Mouse (Mus musculus) embryonic facial prominence, embryonic 11.5 days (tissue): ENCODE results near the gene Lmod1. TPM values are rescaled to one million over a fixed set of nuclear protein-coding genes. Genes with fewer than 3 reads are reported as not detected.

Experiments
- ATAC-seq: fragments of 200-750 bp; cut with Nextera tagmentation; replicated peaks from 2 replicates; pipeline ENCODE4 v1.8.0; 2017; ENCODE audit warnings: low read depth; ENCODE audit not compliant: insufficient number of reproducible peaks, low FRiP score, low TSS enrichment
- DNase-seq: peaks from one replicate; pipeline ENCODE4 v3.0.0-alpha.2; 2015; ENCODE audit warnings: low spot score
- H3K27ac ChIP-seq: fragments of 300-500 bp; sonication (generic); replicated peaks from 2 replicates; pipeline ENCODE4 v1.5.1; 2014; ENCODE audit warnings: mild to moderate bottlenecking, low read depth, low read length, control low read depth
- H3K27me3 ChIP-seq: fragments of 300-500 bp; sonication (generic); 2 replicates; pipeline ENCODE4 v1.6.1; 2014; ENCODE audit warnings: mild to moderate bottlenecking, low read length, moderate library complexity, mixed read lengths; ENCODE audit not compliant: control insufficient read depth, insufficient read depth
- H3K36me3 ChIP-seq: fragments of 300-500 bp; sonication (generic); replicated peaks from 2 replicates; pipeline ENCODE4 v1.6.1; 2014; ENCODE audit warnings: low read depth, mild to moderate bottlenecking, low read length, moderate library complexity, mixed read lengths; ENCODE audit not compliant: control insufficient read depth, insufficient read depth
- H3K4me1 ChIP-seq: fragments of 300-500 bp; sonication (generic); 2 replicates; pipeline ENCODE4 v1.6.1; 2014; ENCODE audit warnings: low read length, mixed read lengths; ENCODE audit not compliant: control insufficient read depth, insufficient read depth
- H3K4me2 ChIP-seq: fragments of 300-500 bp; sonication (generic); 2 replicates; pipeline ENCODE4 v1.6.1; 2014; ENCODE audit warnings: low read depth, mild to moderate bottlenecking, control low read depth, low read length, moderate library complexity
- H3K4me3 ChIP-seq: fragments of 300-500 bp; sonication (generic); 2 replicates; pipeline ENCODE4 v1.5.1; 2014; ENCODE audit warnings: low read depth, low read length, control low read depth
- H3K9ac ChIP-seq: fragments of 300-500 bp; sonication (generic); replicated peaks from 2 replicates; pipeline ENCODE4 v1.6.1; 2014; ENCODE audit warnings: mild to moderate bottlenecking, control low read depth, low read length
- H3K9me3 ChIP-seq: fragments of 300-500 bp; sonication (generic); replicated peaks from 2 replicates; pipeline ENCODE4 v1.6.1; 2016; ENCODE audit warnings: mild to moderate bottlenecking, low read length, inconsistent platforms, mixed read lengths; ENCODE audit not compliant: control insufficient read depth
- WGBS: fragments of 180-500 bp; shearing (Covaris S2); extraction: QIAGEN DNeasy Blood & Tissue Kit; methylation state at CpG from one replicate; pipeline ENCODE4 v1.1.7; 2014; 5-methylcytosine and 5-hydroxymethylcytosine counted together
- polyA plus RNA-seq: library from polyadenylated mRNA; unstranded; fragments of >200 nt; fragmentation: Nextera tagmentation; extraction: Ambion mirVana; gene quantifications from 2 replicates; pipeline ENCODE4 v1.2.1, GENCODE M21; 2014

Lmod1 gene
- polyA plus RNA-seq, 1 experiment from 2014 or later: 0.55 TPM

- H3K27me3 ChIP-seq: no peaks in the 10 kb centered on the region
- no peaks in the 10 kb centered on the region for H3K4me1 ChIP-seq
- DNase-seq: no peak
- H3K4me3 ChIP-seq: no peak overlapping the region
- H3K9me3 ChIP-seq: no peaks in the 10 kb centered on the region
- no peak for ATAC-seq
- no peak overlapping the region for H3K4me2 ChIP-seq
- WGBS: 92% methylated on average over 3 of the region's 3 CpGs
- no peak overlapping the region for H3K9ac ChIP-seq
- H3K27ac ChIP-seq: no peak overlapping the region
- H3K36me3 ChIP-seq: peaks cover 20% of the 10 kb centered on the region; the same call in 1 of the 2 replicates
These were observed 77.0 kb downstream of the Lmod1 start for GRCm38 (mm10) chr1:135401452-135402110.

- ATAC-seq: no peak
- no peak overlapping the region for H3K4me3 ChIP-seq
- H3K4me2 ChIP-seq: no peak overlapping the region
- WGBS: 92% methylated on average over 7 of the region's 7 CpGs
- H3K9ac ChIP-seq: no peak overlapping the region
- H3K27ac ChIP-seq: no peak overlapping the region
- H3K4me1 ChIP-seq: no peaks in the 10 kb centered on the region
- no peak for DNase-seq
- no peaks in the 10 kb centered on the region for H3K27me3 ChIP-seq
- H3K36me3 ChIP-seq: peaks cover 17% of the 10 kb centered on the region
- H3K9me3 ChIP-seq: no peaks in the 10 kb centered on the region
These were observed 80.7 kb downstream of the Lmod1 start for GRCm38 (mm10) chr1:135405356-135405755.

GRCm38 (mm10) chr1:135408973-135409372 lies 84.4 kb downstream of the Lmod1 start:
- Histone ChIP-seq H3K27ac (no peak overlapping the region), H3K4me2 (no peak overlapping the region), H3K4me3 (no peak overlapping the region), H3K4me1 (no peaks in the 10 kb centered on the region), H3K27me3 (no peaks in the 10 kb centered on the region), H3K9me3 (no peaks in the 10 kb centered on the region), H3K9ac (no peak overlapping the region), H3K36me3 (peaks cover 16% of the 10 kb centered on the region)
- 97% methylated on average over 4 of the region's 4 CpGs for WGBS
- DNase-seq: no peak
- ATAC-seq: no peak

- whole genome bisulfite sequencing: 84% methylated on average over 2 of the region's 2 CpGs
- Histone ChIP-seq H3K27ac (no peak overlapping the region), H3K4me2 (no peak overlapping the region), H3K27me3 (no peaks in the 10 kb centered on the region), H3K36me3 (peaks cover 20% of the 10 kb centered on the region), H3K4me3 (no peak overlapping the region), H3K4me1 (no peaks in the 10 kb centered on the region), H3K9me3 (no peaks in the 10 kb centered on the region), H3K9ac (no peak overlapping the region)
- no peak for DNase-seq
- no peak for ATAC-seq
These were observed 86.4 kb downstream of the Lmod1 start for GRCm38 (mm10) chr1:135410967-135411366.

GRCm38 (mm10) chr1:135412130-135412529 lies 87.5 kb downstream of the Lmod1 start:
- 88% methylated on average over 4 of the region's 4 CpGs for WGBS

GRCm38 (mm10) chr1:135413996-135414395 lies 89.4 kb downstream of the Lmod1 start:
- H3K9me3 ChIP-seq: no peaks in the 10 kb centered on the region
- no peak for ATAC-seq
- H3K4me2 ChIP-seq: no peak overlapping the region
- H3K27ac ChIP-seq: no peak overlapping the region
- no peak overlapping the region for H3K9ac ChIP-seq
- peaks cover 35% of the 10 kb centered on the region for H3K36me3 ChIP-seq
- H3K4me1 ChIP-seq: no peaks in the 10 kb centered on the region
- H3K27me3 ChIP-seq: no peaks in the 10 kb centered on the region
- DNase-seq: no peak
- H3K4me3 ChIP-seq: no peak overlapping the region

More at GRCm38 (mm10) chr1:135412130-135412529, 87.5 kb downstream of the Lmod1 start:
- DNase-seq (no peak), ATAC-seq (no peak)
- Histone ChIP-seq H3K27ac (no peak overlapping the region), H3K9ac (no peak overlapping the region), H3K36me3 (peaks cover 24% of the 10 kb centered on the region), H3K4me1 (no peaks in the 10 kb centered on the region), H3K9me3 (no peaks in the 10 kb centered on the region), H3K27me3 (no peaks in the 10 kb centered on the region), H3K4me3 (no peak overlapping the region), H3K4me2 (no peak overlapping the region)

Other genes starting within 250 kb of the Lmod1 start
- 0.77 and 0.93 TPM in 2 replicates for gene Lgr6, start 219.5 kb upstream of the Lmod1 start, polyA plus RNA-seq
- gene Ptpn7, start 192.1 kb upstream of the Lmod1 start, polyA plus RNA-seq: 0.92 and 1.9 TPM in 2 replicates
- 44.2 and 52.2 TPM in 2 replicates for gene Arl8a, start 178.0 kb upstream of the Lmod1 start, polyA plus RNA-seq
- not detected in 2 replicates for gene Gpr37l1, start 157.1 kb upstream of the Lmod1 start, polyA plus RNA-seq
- 2.9 and 3.7 TPM in 2 replicates for gene Elf3, start 66.2 kb upstream of the Lmod1 start, polyA plus RNA-seq
- 94.1 and 96.4 TPM in 2 replicates for gene Rnpep, start 40.7 kb upstream of the Lmod1 start, polyA plus RNA-seq
- gene Timm17a, start 11.0 kb upstream of the Lmod1 start, polyA plus RNA-seq: 195 and 210 TPM in 2 replicates
- gene Shisa4, start 50.4 kb downstream of the Lmod1 start, polyA plus RNA-seq: 29.2 and 32.3 TPM in 2 replicates
- gene Ipo9, start 105.7 kb downstream of the Lmod1 start, polyA plus RNA-seq: 193 and 205 TPM in 2 replicates